Mouse (Mus musculus): ENCODE results near the gene Ccdc130. TPM values are rescaled to one million over a fixed set of nuclear protein-coding genes. Genes with fewer than 3 reads are reported as not detected.

Ccdc130 gene
- polyA plus RNA-seq, 1 experiment from 2014 or later: 24.1 TPM

- H3K36me3 ChIP-seq: peaks cover 32% of the 10 kb centered on the region
- H3K9me3 ChIP-seq (replicated peaks): no peaks in the 10 kb centered on the region
- H3K27ac ChIP-seq (replicated peaks): peak overlapping the region; percentile 67
- 61% methylated on average over 7 of the region's 7 CpGs for WGBS
- no peak overlapping the region for H3K4me3 ChIP-seq
- H3K27me3 ChIP-seq (ENCODE audit: low read depth, poor library complexity, severe bottlenecking): peaks cover 7% of the 10 kb centered on the region
- H3K4me1 ChIP-seq: peaks cover 43% of the 10 kb centered on the region
- no peak for DNase-seq (ENCODE audit: low spot score)
Measured at GRCm38 (mm10) chr8:84207811-84208210, 62.4 kb downstream of the Ccdc130 start.

MicroRNA genes within 50 kb of the gene (microRNA counts, 519-probe panel; counts per million panel counts)
- microRNA mmu-miR-23a (6,119 counts per million, percentile 53 among the panel's probes with 10 or more counts), microRNA mmu-miR-27a (7,451 counts per million, percentile 76 among the panel's probes with 10 or more counts)

Small RNA genes lying within 50 kb of the gene (microRNA-seq; reads per million reads assigned to microRNA genes)
- gene Mir23a: 3,759 reads per million, percentile 89 among the genes with 10 or more reads in this experiment
- gene Mir24-2: not detected
- 95.4 reads per million, percentile 50 among the genes with 10 or more reads in this experiment for gene Mir27a
- gene Mir3074-2: not detected

Other genes starting within 250 kb of the Ccdc130 start
- 7.9 and 8.0 TPM in 2 replicates for gene Palm3, start 248.9 kb downstream of the Ccdc130 start, polyA plus RNA-seq (2016; fragmentation: Nextera tagmentation; extraction: Ambion mirVana)
- 0.17 and 0.21 TPM in 2 replicates for gene Il27ra, start 227.8 kb downstream of the Ccdc130 start, polyA plus RNA-seq (2016; fragmentation: Nextera tagmentation; extraction: Ambion mirVana)
- 0.20 TPM in 1 of 2 replicates, not detected in the other for gene Rln3, start 225.4 kb downstream of the Ccdc130 start, polyA plus RNA-seq (2016; fragmentation: Nextera tagmentation; extraction: Ambion mirVana)
- gene Gm10643, start 205.2 kb downstream of the Ccdc130 start, polyA plus RNA-seq (2016; fragmentation: Nextera tagmentation; extraction: Ambion mirVana): 0.69 and 1.6 TPM in 2 replicates
- gene Rfx1, start 203.5 kb downstream of the Ccdc130 start, polyA plus RNA-seq (2016; fragmentation: Nextera tagmentation; extraction: Ambion mirVana): 7.7 and 8.6 TPM in 2 replicates
- 16.3 and 17.5 TPM in 2 replicates for gene Dcaf15, start 165.6 kb downstream of the Ccdc130 start, polyA plus RNA-seq (2016; fragmentation: Nextera tagmentation; extraction: Ambion mirVana)
- gene Podnl1, start 144.4 kb downstream of the Ccdc130 start, polyA plus RNA-seq (2016; fragmentation: Nextera tagmentation; extraction: Ambion mirVana): 0.09 and 0.14 TPM in 2 replicates
- 14.0 and 18.1 TPM in 2 replicates for gene Cc2d1a, start 122.4 kb downstream of the Ccdc130 start, polyA plus RNA-seq (2016; fragmentation: Nextera tagmentation; extraction: Ambion mirVana)
- gene 4930432K21Rik, start 122.4 kb downstream of the Ccdc130 start, polyA plus RNA-seq (2016; fragmentation: Nextera tagmentation; extraction: Ambion mirVana): 2.4 TPM in 2 replicates
- gene Nanos3, start 85.2 kb downstream of the Ccdc130 start, polyA plus RNA-seq (2016; fragmentation: Nextera tagmentation; extraction: Ambion mirVana): 3.0 and 5.6 TPM in 2 replicates
- 30.4 and 39.5 TPM in 2 replicates for gene Zswim4, start 33.3 kb downstream of the Ccdc130 start, polyA plus RNA-seq (2016; fragmentation: Nextera tagmentation; extraction: Ambion mirVana)
- 363 and 389 TPM in 2 replicates for gene D8Ertd738e, start 20.7 kb downstream of the Ccdc130 start, polyA plus RNA-seq (2016; fragmentation: Nextera tagmentation; extraction: Ambion mirVana)
- gene Mri1, start 13.1 kb downstream of the Ccdc130 start, polyA plus RNA-seq (2016; fragmentation: Nextera tagmentation; extraction: Ambion mirVana): 65.5 and 72.0 TPM in 2 replicates
- gene Cacna1a, start 118.1 kb upstream of the Ccdc130 start, polyA plus RNA-seq (2016; fragmentation: Nextera tagmentation; extraction: Ambion mirVana): 6.9 and 9.2 TPM in 2 replicates

All from midbrain, embryonic 10.5 days (tissue).